Mouse (Mus musculus): ENCODE data around the gene Nprl3. TPM values are rescaled to one million over a fixed set of nuclear protein-coding genes. Genes with fewer than 3 reads are reported as not detected.

Gene Nprl3
- total RNA-seq, 2 experiments from 2014 or later = 43.6 to 45.6 TPM

DNA sequence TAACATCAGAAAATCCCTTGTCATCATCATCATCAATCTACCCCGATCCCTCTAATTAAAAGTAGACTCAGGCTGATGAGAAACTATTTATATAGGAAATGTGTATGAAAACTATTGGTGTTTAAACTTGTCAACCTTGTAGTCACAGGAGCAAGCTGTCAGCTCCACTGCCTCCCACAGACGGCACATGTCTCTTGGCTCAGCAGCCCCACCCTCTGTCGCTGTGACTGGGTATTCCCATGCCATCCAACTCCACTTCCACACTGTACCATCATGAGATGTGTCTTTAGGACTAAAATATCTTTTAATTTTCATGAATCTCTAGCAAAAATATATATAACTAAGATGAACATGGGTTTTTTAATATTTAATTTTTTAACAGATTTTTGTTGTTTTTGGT, 19.2 kb downstream of the Nprl3 start:
- no peak for DNase-seq (ENCODE audit: low spot score in 2 of 2)

DNA sequence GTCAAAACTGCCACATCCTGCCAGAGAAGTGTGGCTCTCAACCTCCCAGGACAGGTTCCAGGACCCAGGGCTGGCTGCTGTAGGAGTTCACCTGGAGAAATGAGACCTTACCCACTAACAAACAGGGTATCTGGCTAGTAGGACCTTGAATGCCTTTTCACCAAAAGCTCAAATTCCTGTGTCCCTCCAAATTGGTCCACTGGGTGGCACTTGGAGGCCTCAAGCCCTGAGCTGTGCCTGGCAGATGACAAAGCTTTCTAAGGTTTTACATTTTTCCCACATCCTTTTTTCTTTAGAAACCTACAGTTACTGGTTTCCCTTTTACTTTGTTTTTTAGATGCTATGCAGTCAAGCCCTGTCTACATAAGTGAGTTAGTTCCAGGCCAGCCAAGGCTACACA, 20.4 kb downstream of the Nprl3 start:
- DNase-seq (ENCODE audit: low spot score in 2 of 2) = no peak

DNA sequence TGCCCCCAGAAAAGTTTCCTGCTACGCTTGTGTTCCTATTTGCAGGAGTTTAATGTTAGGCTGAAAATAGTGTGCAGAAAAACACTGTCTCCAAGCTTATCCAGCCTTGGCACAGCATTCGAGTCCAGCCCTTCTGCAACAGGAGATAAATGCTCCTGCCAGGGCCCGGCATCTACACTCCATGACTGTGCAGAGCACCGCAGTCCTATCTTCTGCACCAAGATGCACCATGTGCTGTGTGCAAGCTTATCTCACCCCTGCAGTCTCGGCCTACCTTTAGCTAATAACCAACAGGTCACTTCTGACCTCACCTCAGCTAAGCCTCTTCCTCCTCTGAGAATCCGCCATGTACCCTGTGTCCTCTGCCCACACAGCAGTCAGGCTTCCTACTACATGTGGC, 21.9 kb downstream of the Nprl3 start:
- DNase-seq (ENCODE audit: low spot score in 2 of 2) = no peak

GRCm38 (mm10) chr11:32244617-32245016, 22.9 kb downstream of the Nprl3 start:
- no peak for DNase-seq (ENCODE audit: low spot score in 2 of 2)

GRCm38 (mm10) chr11:32244064-32244463, 23.4 kb downstream of the Nprl3 start:
- no peak for DNase-seq (ENCODE audit: low spot score in 2 of 2)

DNA sequence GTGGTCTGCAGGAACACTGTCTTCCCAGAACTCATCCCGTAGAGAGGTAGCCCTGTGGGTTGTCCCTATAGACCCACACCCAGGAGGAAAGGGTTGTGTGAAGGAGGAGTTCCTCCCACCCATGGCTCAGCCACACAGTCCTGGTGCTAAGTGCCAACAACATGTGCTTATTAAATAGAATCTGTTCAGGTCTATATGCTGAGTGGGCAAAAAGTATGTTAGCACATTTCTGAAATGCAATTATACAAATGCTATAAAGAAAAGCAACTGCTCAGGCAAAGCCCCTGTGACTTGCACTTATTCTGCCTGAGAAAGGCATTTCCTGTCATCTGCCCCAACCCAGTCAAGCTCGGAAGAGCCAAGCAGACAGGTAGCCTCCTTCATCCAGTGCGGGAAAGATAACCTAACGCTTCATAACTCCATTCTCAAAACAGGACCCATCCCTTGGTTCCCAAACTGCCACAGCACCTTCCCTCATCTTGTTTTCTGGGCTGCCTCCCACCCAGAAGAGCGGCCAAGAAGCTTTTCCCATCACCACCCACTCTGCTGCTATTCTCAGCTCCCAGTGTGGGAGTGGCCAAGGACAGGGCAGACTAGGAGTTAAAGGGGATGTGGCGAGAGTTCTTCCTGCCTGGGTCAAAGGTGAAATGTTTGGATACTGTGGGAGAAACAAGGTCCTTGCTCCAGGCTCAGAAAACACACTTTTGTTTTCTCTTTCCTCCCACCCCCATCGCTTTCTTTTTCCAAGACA, 24.1 kb downstream of the Nprl3 start:
- peak in 1 of 2 experiments; percentile 72 for DNase-seq (ENCODE audit: low spot score in 2 of 2)

DNA sequence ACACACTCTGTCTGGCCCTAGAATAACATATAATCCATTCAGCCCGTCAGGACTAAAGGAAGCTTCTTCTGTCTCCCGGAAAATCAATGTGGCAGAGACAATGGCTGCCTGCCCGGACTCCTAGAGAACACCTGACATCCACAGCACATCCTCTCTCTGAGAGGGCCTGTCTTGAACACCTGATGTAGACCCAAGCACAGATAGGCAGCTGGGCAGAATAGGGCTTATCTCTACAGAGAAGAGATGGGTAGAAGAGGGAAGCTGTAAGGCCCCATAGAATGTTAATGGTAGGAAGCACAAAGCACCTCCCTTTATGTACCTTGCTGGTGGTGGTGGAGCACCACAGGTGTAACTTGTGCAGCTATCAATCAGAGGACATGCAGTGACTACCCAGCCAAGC, 25.3 kb downstream of the Nprl3 start:
- no peak for DNase-seq (ENCODE audit: low spot score in 2 of 2)

GRCm38 (mm10) chr11:32241391-32241790, 26.1 kb downstream of the Nprl3 start:
- no peak for DNase-seq (ENCODE audit: low spot score in 2 of 2)

- DNase-seq (ENCODE audit: low spot score in 2 of 2) = peak; percentile 74 to 77
Measured at GRCm38 (mm10) chr11:32238093-32238860, 29.2 kb downstream of the Nprl3 start.

DNA sequence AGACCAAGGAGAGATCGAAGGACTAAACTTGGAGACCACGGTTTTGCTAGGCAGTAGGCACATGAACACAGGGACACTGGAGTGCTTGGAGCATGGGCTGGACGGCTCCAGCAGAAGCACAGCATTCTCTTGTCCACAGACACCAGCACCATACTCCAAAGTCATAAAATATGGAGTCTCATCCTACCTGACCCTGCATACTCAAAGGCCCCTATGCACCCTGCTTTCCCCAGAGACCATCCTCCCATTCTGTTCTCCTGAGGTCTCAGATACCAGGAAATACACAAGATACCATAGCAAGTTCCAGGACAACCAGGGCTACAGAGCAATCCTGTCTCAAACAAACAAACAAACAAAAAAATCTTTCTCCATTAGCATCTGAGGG, 30.1 kb downstream of the Nprl3 start:
- no peak for DNase-seq (ENCODE audit: low spot score in 2 of 2)

- no peak for DNase-seq (ENCODE audit: low spot score in 2 of 2)
Measured at GRCm38 (mm10) chr11:32236712-32237410, 30.6 kb downstream of the Nprl3 start.

DNA sequence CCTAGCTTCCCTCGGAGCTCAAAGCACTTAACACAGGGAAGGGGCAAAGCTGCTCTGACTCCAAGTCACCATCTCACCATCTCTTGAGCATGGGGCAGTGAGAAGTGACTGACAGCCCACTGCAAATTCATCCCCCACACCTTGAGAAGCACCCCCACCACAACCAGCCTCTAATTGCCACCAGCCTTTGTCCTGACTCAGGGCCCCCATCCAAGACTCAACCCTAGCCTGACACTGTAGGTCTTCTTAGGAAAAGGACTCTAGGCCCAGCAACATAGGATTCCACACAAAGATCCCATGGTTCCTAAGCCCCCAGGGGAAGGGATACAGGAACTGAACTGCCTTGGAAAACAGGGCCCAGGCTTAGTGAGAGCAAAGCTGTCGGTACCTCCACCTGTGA, 31.4 kb downstream of the Nprl3 start:
- DNase-seq (ENCODE audit: low spot score in 2 of 2) = no peak

DNA sequence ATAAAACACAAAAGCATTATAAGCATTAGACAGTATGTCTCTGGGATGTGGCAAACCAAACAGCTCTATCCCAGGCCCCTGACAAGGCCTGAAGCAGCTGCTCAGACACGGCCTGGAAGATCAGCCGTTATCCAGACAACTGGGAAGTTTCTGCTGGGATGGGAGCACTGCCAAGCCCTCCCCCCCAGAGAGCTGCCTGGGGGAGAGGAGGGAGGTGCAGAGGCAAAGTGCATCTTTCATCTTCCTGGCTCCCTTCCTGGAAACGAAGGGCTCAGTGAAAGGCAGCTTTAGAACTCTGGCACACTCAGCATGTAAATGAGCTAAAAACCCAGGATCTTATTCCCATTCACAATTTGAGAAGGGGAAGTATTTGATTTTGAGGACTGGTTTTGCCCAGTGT, 31.9 kb downstream of the Nprl3 start:
- DNase-seq (ENCODE audit: low spot score in 2 of 2) = peak; percentile 58 to 76

- DNase-seq (ENCODE audit: low spot score in 2 of 2) = no peak
Measured at GRCm38 (mm10) chr11:32234816-32235485, 32.6 kb downstream of the Nprl3 start.

DNA sequence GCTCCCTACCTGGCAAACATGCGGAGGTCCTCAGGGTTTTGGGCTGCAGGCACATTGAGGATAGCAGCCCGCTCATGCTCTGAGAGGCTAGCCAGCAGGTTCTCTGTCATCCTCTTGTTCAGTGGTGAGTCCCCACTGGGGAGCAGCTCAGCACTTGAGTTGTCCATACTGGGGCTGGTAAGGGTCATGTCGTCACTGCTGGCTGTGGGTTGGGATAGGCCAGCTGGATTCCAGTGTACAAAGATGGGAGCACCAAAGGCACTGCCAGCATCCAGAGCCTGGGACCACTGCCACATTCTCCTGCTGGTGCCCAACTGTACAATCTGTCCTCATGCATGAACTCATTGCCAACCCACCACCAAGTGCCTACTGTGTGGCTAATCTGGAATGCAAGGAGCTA, 33.6 kb downstream of the Nprl3 start:
- no peak for DNase-seq (ENCODE audit: low spot score in 2 of 2)

- no peak for DNase-seq (ENCODE audit: low spot score in 2 of 2)
Measured at GRCm38 (mm10) chr11:32232848-32233247, 34.7 kb downstream of the Nprl3 start.

DNA sequence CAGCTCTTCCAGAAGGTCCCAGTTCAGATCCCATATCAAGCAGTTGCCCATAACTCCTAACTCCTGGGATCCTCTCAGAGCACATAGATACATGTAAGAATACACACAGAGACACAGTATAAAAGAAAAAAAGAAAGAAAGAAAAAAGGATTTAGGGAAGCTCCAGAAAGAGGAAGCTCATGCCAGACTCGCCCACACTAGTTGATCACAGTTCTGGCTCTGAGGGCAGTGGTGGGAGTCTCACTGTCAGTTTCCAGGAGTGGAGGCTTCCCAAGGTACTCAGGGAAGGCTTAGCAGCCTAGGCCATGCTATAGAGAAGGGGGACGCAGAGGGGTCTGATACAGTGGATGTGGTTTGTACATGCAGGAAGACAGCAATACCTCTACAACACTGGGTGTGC, 36.4 kb downstream of the Nprl3 start:
- peak in 1 of 2 experiments; percentile 73 for DNase-seq (ENCODE audit: low spot score in 2 of 2)

- peak; percentile 62 to 63 for DNase-seq (ENCODE audit: low spot score in 2 of 2)
Measured at GRCm38 (mm10) chr11:32230220-32230619, 37.3 kb downstream of the Nprl3 start.

- DNase-seq (ENCODE audit: low spot score in 2 of 2) = no peak
Measured at GRCm38 (mm10) chr11:32228292-32228845, 39.1 kb downstream of the Nprl3 start.

GRCm38 (mm10) chr11:32227555-32227954, 40.0 kb downstream of the Nprl3 start:
- no peak for DNase-seq (ENCODE audit: low spot score in 2 of 2)

DNA sequence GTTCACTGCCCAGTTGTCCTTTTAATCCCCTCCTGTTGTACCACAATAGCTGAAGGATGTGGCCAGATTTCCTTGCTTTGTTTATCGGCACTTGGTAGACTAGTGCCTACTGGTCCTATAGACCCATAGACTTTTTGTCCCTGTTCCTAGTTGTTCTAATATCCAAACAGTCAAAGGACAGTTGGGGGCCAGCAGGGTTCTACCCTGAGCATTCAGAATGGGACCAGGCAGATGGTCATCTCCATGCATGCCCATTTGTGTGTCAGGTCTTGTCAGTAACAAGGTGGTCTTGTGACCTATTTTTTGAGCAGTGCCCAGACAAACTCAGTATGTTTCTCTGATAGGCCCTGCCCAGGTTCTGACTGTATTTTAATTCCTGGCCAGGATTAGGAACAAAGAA, 40.5 kb downstream of the Nprl3 start:
- DNase-seq (ENCODE audit: low spot score in 2 of 2) = no peak

Measured in left cerebral cortex, adult 18-20 months (tissue).